In the genomic region with DNA sequence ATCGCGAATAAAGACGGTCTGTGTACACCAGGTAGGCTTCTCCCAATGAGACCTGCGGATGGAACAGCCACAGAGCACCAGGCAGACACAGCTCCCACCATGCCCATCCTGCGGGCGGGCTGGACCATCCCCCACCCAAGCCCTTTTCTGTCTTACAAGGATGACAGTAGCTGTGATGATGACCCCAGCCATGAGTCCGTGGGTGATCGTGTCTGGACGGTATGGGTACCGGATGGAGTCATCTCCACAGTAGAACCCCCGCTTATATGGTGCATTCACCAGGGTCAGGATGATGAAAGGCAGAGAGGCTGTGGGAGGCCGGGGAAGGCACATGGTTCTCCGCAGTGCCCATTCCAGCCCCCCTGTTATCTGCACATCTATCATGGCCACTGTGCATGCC, we compare ENCODE assay signal across 32 mouse cellular contexts. TPM values are rescaled to one million over a fixed set of nuclear protein-coding genes. Genes with fewer than 3 reads are reported as not detected.
DNase-seq lines count a peak whose midpoint lies in the region; ATAC-seq and TF ChIP-seq lines count a peak whose summit lies in the region.
"Had no signal": no experiment of that assay in that cellular context is flagged by ENCODE, and none has a peak within 500 bp of the region (broad histone marks: within the 10 kb centered on the region; RNA-seq: fewer than 3 reads in every experiment).

No protein-coding gene starts in this region.

- H3K27ac ChIP-seq in heart, embryonic 11.5 days (ENCODE audit: low read depth, low read length), result no peak overlapping the region
- no peak overlapping the region for H3K27ac ChIP-seq in limb, embryonic 11.5 days (replicated peaks; ENCODE audit: low read depth, low read length)
- no peak overlapping the region for H3K27ac ChIP-seq in limb, embryonic 10.5 days
- H3K27ac ChIP-seq in embryonic facial prominence, embryonic 10.5 days (replicated peaks), result no peak overlapping the region
- no peak overlapping the region for H3K27ac ChIP-seq in intestine, postnatal 0 days (ENCODE audit: low read depth, low read length)
- H3K27ac ChIP-seq in hindbrain, postnatal 0 days, result no peak overlapping the region
- H3K27ac ChIP-seq: embryonic facial prominence, embryonic 15.5 days; hindbrain, embryonic 13.5 days; left cerebral cortex, adult 2 months; liver, embryonic 14.5 days; macrophage; midbrain, embryonic 13.5 days; neural tube, embryonic 13.5 days had no signal

- no peak overlapping the region for H3K9ac ChIP-seq in heart, embryonic 11.5 days (ENCODE audit: low read depth, low read length)
- H3K9ac ChIP-seq in limb, embryonic 11.5 days (ENCODE audit: low read length), result no peak overlapping the region
- no peak overlapping the region for H3K9ac ChIP-seq in intestine, postnatal 0 days (ENCODE audit: low read depth, low read length)
- H3K9ac ChIP-seq in hindbrain, postnatal 0 days (replicated peaks; ENCODE audit: low read length), result no peak overlapping the region
- H3K9ac ChIP-seq: embryonic facial prominence, embryonic 15.5 days; forebrain, postnatal 0 days; hindbrain, embryonic 13.5 days; liver, embryonic 14.5 days; midbrain, embryonic 13.5 days; neural tube, embryonic 13.5 days had no signal

- no peak for ATAC-seq in heart, embryonic 11.5 days (replicated peaks; ENCODE audit: insufficient number of reproducible peaks, low FRiP score, low TSS enrichment)
- ATAC-seq in limb, embryonic 11.5 days (ENCODE audit: insufficient number of reproducible peaks, low FRiP score, low TSS enrichment, low read depth), result no peak
- no peak for ATAC-seq in intestine, postnatal 0 days
- ATAC-seq in hindbrain, postnatal 0 days, result no peak
- ATAC-seq: CD4-positive, CD25-positive, alpha-beta regulatory T cell, adult 4 months; forebrain, postnatal 0 days; midbrain, embryonic 13.5 days had no signal

- H3K4me1 ChIP-seq in heart, embryonic 11.5 days (ENCODE audit: control insufficient read depth, insufficient read depth, low read length), result 0 out of 2 replicates have a peak, but pooled peaks cover 10% of the 10 kb centered on the region
- H3K4me1 ChIP-seq in limb, embryonic 11.5 days (ENCODE audit: control insufficient read depth, insufficient read depth, low read length), result no peaks in the 10 kb centered on the region
- peaks cover 28% of the 10 kb centered on the region for H3K4me1 ChIP-seq in limb, embryonic 10.5 days
- H3K4me1 ChIP-seq in embryonic facial prominence, embryonic 10.5 days, result peaks cover 29% of the 10 kb centered on the region
- H3K4me1 ChIP-seq in intestine, postnatal 0 days (replicated peaks; ENCODE audit: control insufficient read depth, insufficient read depth, low read length), result no peaks in the 10 kb centered on the region
- H3K4me1 ChIP-seq in hindbrain, postnatal 0 days (ENCODE audit: insufficient read depth, low read length), result peaks cover 8% of the 10 kb centered on the region; the same call in 1 of the 2 replicates

- 0 out of 2 replicates have a peak, but pooled peaks cover 3% of the 10 kb centered on the region for H3K36me3 ChIP-seq in heart, embryonic 11.5 days (ENCODE audit: control insufficient read depth, insufficient read depth, low read length)
- H3K36me3 ChIP-seq in limb, embryonic 11.5 days (ENCODE audit: control insufficient read depth, insufficient read depth, low read length), result peaks cover 2% of the 10 kb centered on the region; the same call in 1 of the 2 replicates
- H3K36me3 ChIP-seq in limb, embryonic 10.5 days, result peaks cover 37% of the 10 kb centered on the region
- H3K36me3 ChIP-seq in embryonic facial prominence, embryonic 10.5 days (replicated peaks), result peaks cover 45% of the 10 kb centered on the region
- peaks cover 34% of the 10 kb centered on the region for H3K36me3 ChIP-seq in intestine, postnatal 0 days (ENCODE audit: control insufficient read depth, insufficient read depth)
- no peaks in the 10 kb centered on the region for H3K36me3 ChIP-seq in hindbrain, postnatal 0 days (ENCODE audit: insufficient read depth, low read length)

- 88% methylated on average over 13 of the region's 13 CpGs for WGBS in heart, embryonic 11.5 days (ENCODE audit: insufficient replicate concordance)
- 91% methylated on average over 12 of the region's 13 CpGs for WGBS in limb, embryonic 11.5 days
- WGBS in limb, embryonic 10.5 days, result 95% methylated on average over 13 of the region's 13 CpGs
- 95% methylated on average over 13 of the region's 13 CpGs for WGBS in embryonic facial prominence, embryonic 10.5 days
- WGBS in intestine, postnatal 0 days, result 93% methylated on average over 13 of the region's 13 CpGs
- 97% methylated on average over 13 of the region's 13 CpGs for WGBS in hindbrain, postnatal 0 days

- H3K27me3 ChIP-seq in heart, embryonic 11.5 days (ENCODE audit: control insufficient read depth, insufficient read depth, low read length), result peaks cover 10% of the 10 kb centered on the region
- no peaks in the 10 kb centered on the region for H3K27me3 ChIP-seq in limb, embryonic 11.5 days (ENCODE audit: control insufficient read depth, insufficient read depth, low read length)
- no peaks in the 10 kb centered on the region for H3K27me3 ChIP-seq in limb, embryonic 10.5 days (ENCODE audit: low read depth, poor library complexity, severe bottlenecking)
- H3K27me3 ChIP-seq in embryonic facial prominence, embryonic 10.5 days (replicated peaks; ENCODE audit: low read depth, poor library complexity, severe bottlenecking), result peaks cover 8% of the 10 kb centered on the region
- H3K27me3 ChIP-seq in intestine, postnatal 0 days (replicated peaks; ENCODE audit: control insufficient read depth, insufficient read depth, low read length), result no peaks in the 10 kb centered on the region
- no peaks in the 10 kb centered on the region for H3K27me3 ChIP-seq in hindbrain, postnatal 0 days (ENCODE audit: insufficient read depth, low read length)
- H3K27me3 ChIP-seq: embryonic facial prominence, embryonic 15.5 days had no signal

- TF ChIP-seq CTCF in intestine, postnatal 0 days (IDR thresholded peaks at IDR 0.05; ENCODE audit: low read depth), result no peak
- no peak for TF ChIP-seq CTCF in hindbrain, postnatal 0 days (IDR thresholded peaks at IDR 0.05; ENCODE audit: low read depth)

- H3K9me3 ChIP-seq in heart, embryonic 11.5 days (replicated peaks; ENCODE audit: control insufficient read depth, low read length), result no peaks in the 10 kb centered on the region
- H3K9me3 ChIP-seq in limb, embryonic 11.5 days (ENCODE audit: control insufficient read depth, low read length), result no peaks in the 10 kb centered on the region
- no peaks in the 10 kb centered on the region for H3K9me3 ChIP-seq in limb, embryonic 10.5 days (replicated peaks)
- H3K9me3 ChIP-seq in embryonic facial prominence, embryonic 10.5 days, result no peaks in the 10 kb centered on the region
- no peaks in the 10 kb centered on the region for H3K9me3 ChIP-seq in intestine, postnatal 0 days (ENCODE audit: control insufficient read depth)
- no peaks in the 10 kb centered on the region for H3K9me3 ChIP-seq in hindbrain, postnatal 0 days (ENCODE audit: low read length)
- H3K9me3 ChIP-seq: embryonic facial prominence, embryonic 15.5 days; hindbrain, embryonic 13.5 days; midbrain, embryonic 13.5 days; neural tube, embryonic 13.5 days had no signal

- H3K4me3 ChIP-seq in heart, embryonic 11.5 days (ENCODE audit: low read depth, low read length), result no peak overlapping the region
- no peak overlapping the region for H3K4me3 ChIP-seq in limb, embryonic 11.5 days (ENCODE audit: low read depth, low read length)
- H3K4me3 ChIP-seq in limb, embryonic 10.5 days, result no peak overlapping the region
- H3K4me3 ChIP-seq in embryonic facial prominence, embryonic 10.5 days, result no peak overlapping the region
- H3K4me3 ChIP-seq in intestine, postnatal 0 days (ENCODE audit: low read depth, low read length), result no peak overlapping the region
- H3K4me3 ChIP-seq in hindbrain, postnatal 0 days (ENCODE audit: low read length), result no peak overlapping the region
- H3K4me3 ChIP-seq: embryonic facial prominence, embryonic 15.5 days; hindbrain, embryonic 13.5 days; left cerebral cortex, adult 2 months; midbrain, embryonic 13.5 days; neural tube, embryonic 13.5 days had no signal

- peak; percentile 60 for DNase-seq in heart, adult 11 months
- peak; percentile 18 for DNase-seq in limb, embryonic 11.5 days (ENCODE audit: low spot score)
- DNase-seq in limb, embryonic 10.5 days (ENCODE audit: low spot score), result no peak
- DNase-seq in embryonic facial prominence, embryonic 10.5 days (ENCODE audit: low spot score), result peak; percentile 8
- DNase-seq in hindbrain, postnatal 0 days (ENCODE audit: low spot score), result no peak
- DNase-seq: adrenal gland, postnatal 14 days; cerebellum, adult 18-20 months; forebrain, postnatal 0 days; kidney, adult 9 months; kidney, postnatal 14 days; lung, postnatal 10 days had no signal

- H3K4me2 ChIP-seq in heart, embryonic 11.5 days, result no peak overlapping the region
- H3K4me2 ChIP-seq in limb, embryonic 11.5 days (ENCODE audit: low read depth, severe bottlenecking), result no peak overlapping the region
- H3K4me2 ChIP-seq in intestine, postnatal 0 days (replicated peaks; ENCODE audit: low read depth), result peak overlapping the region; percentile 82; the same call in 1 of the 2 replicates
- H3K4me2 ChIP-seq in hindbrain, postnatal 0 days (ENCODE audit: low read depth, low read length), result no peak overlapping the region
- H3K4me2 ChIP-seq: embryonic facial prominence, embryonic 15.5 days; hindbrain, embryonic 13.5 days; midbrain, embryonic 13.5 days; neural tube, embryonic 13.5 days had no signal

RNA-seq across cellular contexts. Expression of a gene that starts 2.9 kb away (rescaled TPM):
- 14.2 and 15.6 TPM in 2 replicates for polyA plus RNA-seq in heart, embryonic 11.5 days (2014; fragmentation: Nextera tagmentation; extraction: Ambion mirVana)
- polyA plus RNA-seq in limb, embryonic 11.5 days (2014; fragmentation: Nextera tagmentation; extraction: Ambion mirVana), result 20.3 and 21.8 TPM in 2 replicates
- polyA plus RNA-seq in limb, embryonic 10.5 days (2016; fragmentation: Nextera tagmentation; extraction: Ambion mirVana), result 26.6 and 29.3 TPM in 2 replicates
- 28.4 and 29.2 TPM in 2 replicates for polyA plus RNA-seq in embryonic facial prominence, embryonic 10.5 days (2016; fragmentation: Nextera tagmentation; extraction: Ambion mirVana)
- polyA plus RNA-seq in intestine, postnatal 0 days (2015; fragmentation: Nextera tagmentation; extraction: Ambion mirVana), result 141 TPM in 2 replicates
- total RNA-seq in hindbrain, postnatal 0 days (2014; rRNA removed), result 30.3 and 38.0 TPM in 2 replicates
- polyA plus RNA-seq in hindbrain, postnatal 0 days (2015; fragmentation: Nextera tagmentation; extraction: Ambion mirVana), result 16.9 and 17.7 TPM in 2 replicates

RNA-seq across cellular contexts. Expression of a gene that starts 24.3 kb away (rescaled TPM):
- 26.5 and 29.3 TPM in 2 replicates for polyA plus RNA-seq in heart, embryonic 11.5 days (2014; fragmentation: Nextera tagmentation; extraction: Ambion mirVana)
- polyA plus RNA-seq in limb, embryonic 11.5 days (2014; fragmentation: Nextera tagmentation; extraction: Ambion mirVana), result 54.2 and 56.2 TPM in 2 replicates
- 71.3 and 79.8 TPM in 2 replicates for polyA plus RNA-seq in limb, embryonic 10.5 days (2016; fragmentation: Nextera tagmentation; extraction: Ambion mirVana)
- 76.4 and 77.3 TPM in 2 replicates for polyA plus RNA-seq in embryonic facial prominence, embryonic 10.5 days (2016; fragmentation: Nextera tagmentation; extraction: Ambion mirVana)
- polyA plus RNA-seq in intestine, postnatal 0 days (2015; fragmentation: Nextera tagmentation; extraction: Ambion mirVana), result 15.6 and 16.2 TPM in 2 replicates
- 115 and 126 TPM in 2 replicates for total RNA-seq in hindbrain, postnatal 0 days (2014; rRNA removed)
- 36.3 and 37.5 TPM in 2 replicates for polyA plus RNA-seq in hindbrain, postnatal 0 days (2015; fragmentation: Nextera tagmentation; extraction: Ambion mirVana)

RNA-seq across cellular contexts. Expression of a gene that starts 56.4 kb away (rescaled TPM):
- not detected in 2 replicates for polyA plus RNA-seq in heart, embryonic 11.5 days (2014; fragmentation: Nextera tagmentation; extraction: Ambion mirVana)
- polyA plus RNA-seq in limb, embryonic 11.5 days (2014; fragmentation: Nextera tagmentation; extraction: Ambion mirVana), result not detected in 2 replicates
- not detected in 2 replicates for polyA plus RNA-seq in limb, embryonic 10.5 days (2016; fragmentation: Nextera tagmentation; extraction: Ambion mirVana)
- not detected in 2 replicates for polyA plus RNA-seq in embryonic facial prominence, embryonic 10.5 days (2016; fragmentation: Nextera tagmentation; extraction: Ambion mirVana)
- polyA plus RNA-seq in intestine, postnatal 0 days (2015; fragmentation: Nextera tagmentation; extraction: Ambion mirVana), result not detected in 2 replicates
- total RNA-seq in hindbrain, postnatal 0 days (2014; rRNA removed), result not detected in 2 replicates
- polyA plus RNA-seq in hindbrain, postnatal 0 days (2015; fragmentation: Nextera tagmentation; extraction: Ambion mirVana), result not detected in 2 replicates
- total RNA-seq: adrenal gland, postnatal 14 days; forebrain, postnatal 0 days; gastrocnemius, adult 8-10 months; gastrocnemius, postnatal 4 days; heart, adult 8-10 months; heart, postnatal 36 days; layer of hippocampus, postnatal 14 days; left cerebral cortex, postnatal 25 days; megakaryocyte-erythroid progenitor cell, adult 5-6 weeks had no signal
- polyA plus RNA-seq: CD4-positive, CD25-positive, alpha-beta regulatory T cell, adult 4 months; embryonic facial prominence, embryonic 15.5 days; forebrain, postnatal 0 days; heart, embryonic 16.5 days; hindbrain, embryonic 13.5 days; limb, embryonic 14.5 days; liver, embryonic 14.5 days; lung, adult 2 months; macrophage; midbrain, embryonic 13.5 days; neural tube, embryonic 13.5 days; stomach, embryonic 14.5 days had no signal

Comparison
In these comparisons a context has a peak if more than half of its experiments do, and no peak if none do; other contexts are left out.
1. DNase-seq: peak in heart, adult 11 months (single experiment), limb, embryonic 11.5 days (single experiment) and embryonic facial prominence, embryonic 10.5 days (single experiment); none in limb, embryonic 10.5 days (single experiment) and hindbrain, postnatal 0 days (single experiment).